In the genomic region with DNA sequence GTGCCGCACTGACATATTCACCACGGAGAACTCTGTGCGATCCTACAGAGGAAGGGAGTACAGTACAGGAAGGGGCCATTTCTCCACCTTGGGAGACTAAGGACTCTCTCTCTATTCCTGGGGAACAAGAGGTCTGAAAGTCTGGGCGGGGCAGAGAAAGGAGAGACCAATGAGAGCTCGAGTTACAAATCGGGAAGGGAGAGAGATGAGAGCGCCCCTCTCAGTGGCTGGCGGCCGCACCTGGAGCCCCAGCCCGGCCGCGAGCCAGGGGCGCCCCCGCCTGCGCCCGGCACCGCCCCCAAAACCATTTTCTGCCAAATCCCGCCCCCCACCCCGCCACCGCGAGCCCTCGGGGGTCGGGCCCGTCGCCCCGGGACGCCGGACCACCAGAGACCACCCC, we compare ENCODE assay signal across 8 mouse cellular contexts. TPM values are rescaled to one million over a fixed set of nuclear protein-coding genes. Genes with fewer than 3 reads are reported as not detected.
A peak's percentile ranks its signal among the peaks of the same experiment; 100 is the strongest.
DNase-seq lines count a peak whose midpoint lies in the region; ATAC-seq lines count a peak whose summit lies in the region.

No protein-coding gene starts in this region.

- ATAC-seq in hindbrain, embryonic 14.5 days (ENCODE audit: low FRiP score), result peak; percentile 85

- no peaks in the 10 kb centered on the region for H3K27me3 ChIP-seq in hindbrain, embryonic 14.5 days (ENCODE audit: control insufficient read depth, insufficient read depth, low read length)

- peak overlapping the region; percentile 98 for H3K27ac ChIP-seq in hindbrain, embryonic 14.5 days

- no peaks in the 10 kb centered on the region for H3K9me3 ChIP-seq in hindbrain, embryonic 14.5 days (ENCODE audit: control insufficient read depth, low read length)

- WGBS in hindbrain, embryonic 14.5 days, result 1% methylated on average over 15 of the region's 28 CpGs

- H3K4me3 ChIP-seq in hindbrain, embryonic 14.5 days (replicated peaks; ENCODE audit: low read length), result peak overlapping the region; percentile 98

- H3K4me2 ChIP-seq in hindbrain, embryonic 14.5 days (replicated peaks), result peak overlapping the region; percentile 69

- H3K36me3 ChIP-seq in hindbrain, embryonic 14.5 days (replicated peaks; ENCODE audit: control insufficient read depth, insufficient read depth), result peaks cover 39% of the 10 kb centered on the region

- peak overlapping the region; percentile 99 for H3K9ac ChIP-seq in hindbrain, embryonic 14.5 days

- DNase-seq in WW6 (ENCODE audit: low read depth, low spot score), result peak; percentile 62
- DNase-seq in cerebellum, postnatal 25 days, result peak; percentile 93 to 97
- DNase-seq in frontal cortex, postnatal 25 days (ENCODE audit: low spot score in 2 of 2), result peak; percentile 92 to 94
- DNase-seq in hindbrain, embryonic 14.5 days (ENCODE audit: low spot score), result peak; percentile 89
- peak; percentile 84 to 94 for DNase-seq in layer of hippocampus, postnatal 25 days (ENCODE audit: extremely low spot score in 1 of 2, low spot score in 1 of 2)
- DNase-seq in lung, postnatal 14 days, result peak; percentile 91
- DNase-seq in retina, postnatal 7 days (ENCODE audit: low read depth, low spot score), result peak; percentile 83
- peak; percentile 87 for DNase-seq in urinary bladder, adult 18-20 months (ENCODE audit: low spot score in 2 of 2)

- peaks cover 18% of the 10 kb centered on the region for H3K4me1 ChIP-seq in hindbrain, embryonic 14.5 days (replicated peaks; ENCODE audit: control insufficient read depth, insufficient read depth, low read length)

RNA-seq across cellular contexts. Expression of a gene that starts 1.0 kb away (rescaled TPM):
- polyA plus RNA-seq in hindbrain, embryonic 14.5 days (2014; fragmentation: Nextera tagmentation; extraction: Ambion mirVana), result 316 and 319 TPM in 2 replicates
- total RNA-seq in layer of hippocampus, postnatal 25 days (2021), result 100 to 1,000 TPM; 120 to 147 TPM

RNA-seq across cellular contexts. Expression of a gene that starts 46.2 kb away (rescaled TPM):
- polyA plus RNA-seq in hindbrain, embryonic 14.5 days (2014; fragmentation: Nextera tagmentation; extraction: Ambion mirVana), result 292 and 300 TPM in 2 replicates
- total RNA-seq in layer of hippocampus, postnatal 25 days (2021), result 10 to 100 TPM; 64.8 to 77.2 TPM

Comparison
In these comparisons a context has a peak if more than half of its experiments do, and no peak if none do; other contexts are left out.
1. Peak in every context shown above with its lines: DNase-seq, ATAC-seq, H3K4me3 ChIP-seq and H3K27ac ChIP-seq.